Mouse (Mus musculus): ENCODE results near the gene Smarcc2.

DNA sequence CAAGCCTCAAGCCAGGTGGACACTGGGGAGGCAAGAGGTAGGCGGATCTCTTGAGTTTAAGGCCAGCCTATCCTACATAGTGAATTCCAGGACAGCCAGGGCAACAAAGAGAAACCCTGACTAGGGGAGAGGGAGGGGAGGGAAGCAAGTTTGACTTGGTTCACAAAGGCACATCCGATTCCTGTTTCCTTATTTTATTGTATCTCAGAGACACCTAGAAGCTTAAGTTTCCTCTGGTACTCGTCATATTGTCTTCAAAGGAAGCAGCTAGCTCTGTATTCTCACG, 48.5 kb upstream of the Smarcc2 start:
- TF ChIP-seq CTCF (IDR thresholded peaks at IDR 0.05; ENCODE audit: control insufficient read depth, insufficient read depth, low read length) (no peak), POLR2A (IDR thresholded peaks at IDR 0.05; ENCODE audit: borderline replicate concordance, control insufficient read depth, low read depth, low read length) (no peak)

Measured in bone marrow, adult 2 months (tissue).